Mouse (Mus musculus) limb, embryonic 11.5 days (tissue): Measurements from ENCODE around the gene Nptxr. TPM values are rescaled to one million over a fixed set of nuclear protein-coding genes. Genes with fewer than 3 reads are reported as not detected.

ENCODE experiments used
- ATAC-seq: fragments of 200-750 bp; cut with Nextera tagmentation; 2 replicates; pipeline ENCODE4 v1.8.0; 2017; ENCODE audit warnings: low read depth; ENCODE audit not compliant: insufficient number of reproducible peaks, low FRiP score, low TSS enrichment
- DNase-seq: peaks from one replicate; pipeline ENCODE4 v3.0.0-alpha.2; 2015; ENCODE audit warnings: low spot score
- H3K27ac ChIP-seq: fragments of 300-500 bp; sonication (generic); replicated peaks from 2 replicates; pipeline ENCODE4 v1.5.1; 2014; ENCODE audit warnings: low read depth, mild to moderate bottlenecking, low read length
- H3K27me3 ChIP-seq: fragments of 300-500 bp; sonication (generic); 2 replicates; pipeline ENCODE4 v1.6.1; 2014; ENCODE audit warnings: mild to moderate bottlenecking, low read length, mixed read lengths; ENCODE audit not compliant: control insufficient read depth, insufficient read depth
- H3K36me3 ChIP-seq: fragments of 300-500 bp; sonication (generic); 2 replicates; pipeline ENCODE4 v1.6.1; 2014; ENCODE audit warnings: mild to moderate bottlenecking, low read length, moderate library complexity, mixed read lengths; ENCODE audit not compliant: control insufficient read depth, insufficient read depth
- H3K4me1 ChIP-seq: fragments of 300-500 bp; sonication (generic); 2 replicates; pipeline ENCODE4 v1.6.1; 2014; ENCODE audit warnings: low read length, mixed read lengths; ENCODE audit not compliant: control insufficient read depth, insufficient read depth
- H3K4me2 ChIP-seq: fragments of 300-500 bp; sonication (generic); 2 replicates; pipeline ENCODE4 v1.6.1; 2014; ENCODE audit warnings: low read depth, mild to moderate bottlenecking, moderate library complexity; ENCODE audit not compliant: severe bottlenecking
- H3K4me3 ChIP-seq: fragments of 300-500 bp; sonication (generic); 2 replicates; pipeline ENCODE4 v1.5.1; 2014; ENCODE audit warnings: low read depth, low read length
- H3K9ac ChIP-seq: fragments of 300-500 bp; sonication (generic); 2 replicates; pipeline ENCODE4 v1.6.1; 2014; ENCODE audit warnings: mild to moderate bottlenecking, low read length
- H3K9me3 ChIP-seq: fragments of 300-500 bp; sonication (generic); 2 replicates; pipeline ENCODE4 v1.6.1; 2016; ENCODE audit warnings: low read length; ENCODE audit not compliant: control insufficient read depth
- WGBS: fragments of 180-500 bp; shearing (Covaris S2); extraction: QIAGEN DNeasy Blood & Tissue Kit; methylation state at CpG from one replicate; pipeline ENCODE4 v1.1.7; 2014; 5-methylcytosine and 5-hydroxymethylcytosine counted together
- polyA plus RNA-seq: library from polyadenylated mRNA; unstranded; fragments of >200 nt; fragmentation: Nextera tagmentation; extraction: Ambion mirVana; gene quantifications from 2 replicates; pipeline ENCODE4 v1.2.1, GENCODE M21; 2014

Gene Nptxr
- polyA plus RNA-seq, 1 experiment from 2014 or later = 0.37 TPM

- Histone ChIP-seq H3K4me1 (peaks cover 23% of the 10 kb centered on the region), H3K27ac (peak overlapping the region; percentile 72; the same call in 1 of the 2 replicates), H3K4me2 (peak overlapping the region; percentile 92), H3K9me3 (no peaks in the 10 kb centered on the region), H3K9ac (peak overlapping the region; percentile 91), H3K4me3 (peak overlapping the region; percentile 76), H3K36me3 (peaks cover 5% of the 10 kb centered on the region), H3K27me3 (no peaks in the 10 kb centered on the region)
- under 1% methylated on average over 41 of the region's 41 CpGs for WGBS
- ATAC-seq (no peak), DNase-seq (peak; percentile 52)
Measured at GRCm38 (mm10) chr15:79833251-79834050, 28.9 kb upstream of the Nptxr start.

- peak overlapping the region; percentile 76 for H3K4me3 ChIP-seq
- H3K27me3 ChIP-seq = no peaks in the 10 kb centered on the region
- WGBS = 34% methylated on average over 18 of the region's 18 CpGs
- ATAC-seq (no peak), DNase-seq (peak; percentile 91)
- H3K4me2 ChIP-seq = peak overlapping the region; percentile 92; the same call in 1 of the 2 replicates
- H3K4me1 ChIP-seq = peaks cover 25% of the 10 kb centered on the region
- no peak overlapping the region for H3K9ac ChIP-seq
- no peaks in the 10 kb centered on the region for H3K9me3 ChIP-seq
- no peak overlapping the region for H3K27ac ChIP-seq
- peaks cover 14% of the 10 kb centered on the region for H3K36me3 ChIP-seq
Measured at GRCm38 (mm10) chr15:79832064-79832900, 27.7 kb upstream of the Nptxr start.

GRCm38 (mm10) chr15:79830388-79830787 lies 25.8 kb upstream of the Nptxr start:
- Histone ChIP-seq H3K27ac (no peak overlapping the region), H3K4me1 (peaks cover 25% of the 10 kb centered on the region), H3K9me3 (no peaks in the 10 kb centered on the region), H3K4me3 (no peak overlapping the region), H3K4me2 (no peak overlapping the region), H3K36me3 (peaks cover 16% of the 10 kb centered on the region), H3K27me3 (no peaks in the 10 kb centered on the region), H3K9ac (no peak overlapping the region)
- DNase-seq = peak; percentile 83
- whole genome bisulfite sequencing = 16% methylated on average over 4 of the region's 4 CpGs
- no peak for ATAC-seq

DNA sequence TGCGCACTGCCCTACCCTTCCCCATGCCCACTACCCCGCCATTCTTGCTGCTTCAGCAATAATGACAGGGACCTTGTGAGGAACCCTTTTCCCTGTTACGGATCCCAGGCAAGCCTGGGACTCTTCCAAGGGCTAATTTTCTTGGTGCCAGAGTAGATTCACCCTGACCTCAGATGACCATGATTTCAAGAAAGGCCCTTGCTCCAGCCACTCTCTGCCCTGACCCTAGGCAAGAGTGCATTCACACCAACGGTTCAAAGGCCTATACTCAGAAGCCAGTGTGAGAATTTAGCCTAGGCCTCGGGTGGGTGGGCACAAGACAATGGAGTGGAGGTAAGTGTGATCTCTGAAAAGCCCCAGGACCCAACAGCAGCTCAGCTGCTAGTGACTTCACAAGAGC lies 24.9 kb upstream of the Nptxr start:
- H3K36me3 ChIP-seq = peaks cover 16% of the 10 kb centered on the region
- H3K4me1 ChIP-seq = peaks cover 21% of the 10 kb centered on the region

DNA sequence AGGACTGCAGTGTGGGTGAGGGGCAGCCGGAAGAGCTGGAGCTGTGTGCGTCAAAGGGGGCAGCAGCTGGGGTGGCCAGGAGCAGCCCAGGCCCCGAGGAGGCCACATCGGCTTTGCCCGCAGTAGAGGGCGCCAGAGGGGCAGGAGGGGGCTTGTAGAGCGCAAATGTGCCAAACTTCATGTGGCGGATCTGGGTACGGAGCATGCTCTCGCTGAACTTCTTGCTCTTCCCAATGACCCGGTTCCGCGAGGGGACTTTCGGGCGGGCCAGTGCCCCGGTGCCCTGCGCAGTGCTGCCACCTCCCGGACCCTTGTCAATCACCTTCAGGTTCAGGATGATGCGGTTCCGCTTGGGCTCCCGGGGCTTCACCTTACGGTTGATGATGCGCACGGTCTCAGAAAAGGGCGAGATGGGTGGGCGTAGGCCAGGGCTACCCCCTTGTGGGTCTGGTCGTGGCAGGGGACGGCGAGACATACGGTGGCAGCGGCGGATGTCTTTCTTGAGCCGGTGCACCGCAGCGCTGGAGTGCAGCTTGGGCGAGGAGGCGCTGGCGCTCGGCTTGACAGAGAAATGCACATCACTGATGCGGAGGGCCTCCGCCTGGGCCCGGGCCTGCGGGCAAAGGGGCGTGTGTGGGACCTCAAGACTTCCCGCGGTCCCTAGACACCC lies 23.9 kb upstream of the Nptxr start:
- Histone ChIP-seq H3K36me3 (peaks cover 16% of the 10 kb centered on the region), H3K9ac (no peak overlapping the region), H3K4me1 (peaks cover 21% of the 10 kb centered on the region), H3K27ac (no peak overlapping the region), H3K27me3 (no peaks in the 10 kb centered on the region), H3K4me2 (no peak overlapping the region), H3K4me3 (no peak overlapping the region), H3K9me3 (no peaks in the 10 kb centered on the region)
- peak; percentile 45 for DNase-seq
- no peak for ATAC-seq
- 53% methylated on average over 46 of the region's 46 CpGs for WGBS

More for the DNA sequence above, 24.9 kb upstream of the Nptxr start:
- DNase-seq = no peak
- ATAC-seq = no peak
- Histone ChIP-seq H3K4me3 (no peak overlapping the region), H3K27me3 (no peaks in the 10 kb centered on the region), H3K4me2 (no peak overlapping the region), H3K9ac (no peak overlapping the region), H3K9me3 (no peaks in the 10 kb centered on the region), H3K27ac (no peak overlapping the region)
- WGBS = 74% methylated on average over 5 of the region's 5 CpGs

DNA sequence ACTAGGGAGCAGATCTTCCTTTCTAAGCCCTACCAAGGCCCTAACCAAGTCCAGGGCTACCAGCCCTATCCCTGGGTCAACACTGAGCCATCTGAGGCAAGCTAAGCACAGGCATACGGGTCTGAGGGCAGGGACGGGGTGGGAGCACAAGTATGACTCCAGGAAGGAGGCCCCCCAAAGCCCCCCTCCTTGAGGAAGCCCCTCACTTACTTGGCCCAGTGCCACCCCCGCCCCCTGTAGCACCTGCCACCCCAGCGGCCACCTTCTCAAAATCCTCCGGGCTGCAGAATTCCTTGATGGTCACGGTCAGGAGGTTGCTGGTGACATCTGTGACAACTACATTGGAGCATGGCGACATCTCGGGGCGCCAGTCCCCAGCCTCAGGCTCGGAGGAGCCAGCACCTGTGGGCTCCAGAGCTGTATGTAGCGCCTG lies 23.2 kb upstream of the Nptxr start:
- H3K36me3 ChIP-seq = peaks cover 16% of the 10 kb centered on the region
- H3K4me2 ChIP-seq = no peak overlapping the region
- no peak overlapping the region for H3K27ac ChIP-seq
- H3K9me3 ChIP-seq = no peaks in the 10 kb centered on the region
- DNase-seq (no peak), ATAC-seq (no peak)
- 84% methylated on average over 11 of the region's 11 CpGs for WGBS
- H3K4me3 ChIP-seq = no peak overlapping the region
- H3K27me3 ChIP-seq = no peaks in the 10 kb centered on the region
- H3K9ac ChIP-seq = no peak overlapping the region
- H3K4me1 ChIP-seq = peaks cover 15% of the 10 kb centered on the region

GRCm38 (mm10) chr15:79827061-79827777 lies 22.7 kb upstream of the Nptxr start:
- Histone ChIP-seq H3K36me3 (peaks cover 16% of the 10 kb centered on the region), H3K4me1 (peaks cover 9% of the 10 kb centered on the region)

More at GRCm38 (mm10) chr15:79827061-79827777, 22.7 kb upstream of the Nptxr start:
- H3K4me3 ChIP-seq = no peak overlapping the region
- 91% methylated on average over 14 of the region's 14 CpGs for WGBS
- H3K4me2 ChIP-seq = no peak overlapping the region
- H3K9ac ChIP-seq = no peak overlapping the region
- no peaks in the 10 kb centered on the region for H3K27me3 ChIP-seq
- ATAC-seq (no peak), DNase-seq (no peak)
- no peaks in the 10 kb centered on the region for H3K9me3 ChIP-seq
- no peak overlapping the region for H3K27ac ChIP-seq
